Mouse (Mus musculus): Measurements from ENCODE around the gene Mgll. TPM values are rescaled to one million over a fixed set of nuclear protein-coding genes. Genes with fewer than 3 reads are reported as not detected.

Gene Mgll
- polyA plus RNA-seq, 1 experiment from 2014 or later: 55.0 TPM

GRCm38 (mm10) chr6:88843781-88844725 lies 119.8 kb downstream of the Mgll start:
- H3K9ac ChIP-seq (ENCODE audit: low read depth, low read length): no peak overlapping the region
- no peak overlapping the region for H3K27ac ChIP-seq (ENCODE audit: low read length)
- H3K36me3 ChIP-seq (ENCODE audit: control insufficient read depth, insufficient read depth, low read length): peaks cover 16% of the 10 kb centered on the region; the same call in 1 of the 2 replicates
- H3K9me3 ChIP-seq (replicated peaks; ENCODE audit: control insufficient read depth, low read length, poor library complexity, severe bottlenecking): no peaks in the 10 kb centered on the region
- peaks cover 13% of the 10 kb centered on the region for H3K4me1 ChIP-seq (ENCODE audit: control insufficient read depth, insufficient read depth, low read length)
- 76% methylated on average over 9 of the region's 9 CpGs for WGBS
- H3K4me2 ChIP-seq (ENCODE audit: low read length): no peak overlapping the region
- no peaks in the 10 kb centered on the region for H3K27me3 ChIP-seq (ENCODE audit: control insufficient read depth, insufficient read depth, low read depth, low read length)
- no peak for ATAC-seq
- H3K4me3 ChIP-seq (ENCODE audit: low read depth, low read length): no peak overlapping the region

DNA sequence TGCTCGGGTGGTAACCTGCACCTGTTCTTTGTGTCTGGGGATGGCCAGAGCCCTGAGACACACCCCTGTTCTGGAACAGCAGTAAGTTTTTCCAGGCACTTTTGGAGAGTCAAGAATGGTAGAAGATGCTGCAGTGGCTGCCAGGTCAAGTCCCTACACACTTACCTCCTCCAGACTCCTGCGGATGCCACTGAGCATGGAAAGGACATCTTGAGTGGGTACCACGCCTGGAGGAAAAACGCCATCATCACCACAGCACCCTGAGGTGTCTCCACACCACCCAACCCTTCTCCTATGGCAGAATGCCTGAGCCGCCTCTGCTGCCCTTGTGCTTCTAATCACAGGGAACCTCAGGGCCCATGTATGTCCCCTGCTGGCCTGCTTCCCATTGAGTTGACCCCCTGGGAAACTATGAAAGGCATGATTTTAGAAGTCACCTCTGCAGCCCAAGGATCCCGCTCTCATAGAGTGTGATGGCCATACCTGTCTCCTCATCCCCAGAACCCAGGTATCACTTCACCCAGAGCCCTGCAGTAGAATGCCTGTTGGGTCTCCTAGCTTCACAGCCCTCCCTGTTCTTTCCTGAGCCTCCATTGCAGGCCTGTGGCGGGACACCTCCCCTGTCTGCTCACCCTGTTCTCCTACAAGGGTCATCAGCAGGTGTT lies 120.8 kb downstream of the Mgll start:
- no peak for ATAC-seq
- Histone ChIP-seq H3K9me3 (replicated peaks; ENCODE audit: control insufficient read depth, low read length, poor library complexity, severe bottlenecking) (no peaks in the 10 kb centered on the region), H3K36me3 (ENCODE audit: control insufficient read depth, insufficient read depth, low read length) (peaks cover 20% of the 10 kb centered on the region; the same call in 1 of the 2 replicates), H3K27me3 (ENCODE audit: control insufficient read depth, insufficient read depth, low read depth, low read length) (no peaks in the 10 kb centered on the region), H3K4me2 (ENCODE audit: low read length) (no peak overlapping the region), H3K9ac (ENCODE audit: low read depth, low read length) (no peak overlapping the region), H3K4me3 (ENCODE audit: low read depth, low read length) (no peak overlapping the region), H3K27ac (ENCODE audit: low read length) (no peak overlapping the region), H3K4me1 (ENCODE audit: control insufficient read depth, insufficient read depth, low read length) (peaks cover 12% of the 10 kb centered on the region)
- 85% methylated on average over 7 of the region's 7 CpGs for WGBS

DNA sequence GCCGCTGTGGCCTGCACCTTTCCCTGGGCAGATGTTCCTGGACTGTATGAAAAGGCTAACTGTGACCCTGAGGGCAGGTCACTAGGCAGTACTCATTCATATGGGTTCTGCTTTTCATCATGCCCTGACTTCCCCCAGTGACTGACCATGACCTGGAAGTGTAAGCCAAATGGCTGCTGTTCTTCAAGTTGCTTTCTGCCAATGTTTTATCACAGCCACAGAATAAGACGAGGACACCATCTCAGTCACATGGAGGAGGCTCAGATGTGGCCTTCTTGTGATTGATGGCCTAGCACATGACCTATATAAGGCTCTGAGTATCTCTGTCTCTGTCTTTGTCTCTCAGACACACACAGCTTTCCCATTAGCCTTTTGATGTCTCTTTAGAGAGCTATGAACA lies 123.4 kb downstream of the Mgll start:
- Histone ChIP-seq H3K4me2 (ENCODE audit: low read length) (no peak overlapping the region), H3K27me3 (ENCODE audit: control insufficient read depth, insufficient read depth, low read depth, low read length) (no peaks in the 10 kb centered on the region), H3K9me3 (replicated peaks; ENCODE audit: control insufficient read depth, low read length, poor library complexity, severe bottlenecking) (no peaks in the 10 kb centered on the region), H3K27ac (ENCODE audit: low read length) (no peak overlapping the region), H3K9ac (ENCODE audit: low read depth, low read length) (no peak overlapping the region), H3K4me3 (ENCODE audit: low read depth, low read length) (no peak overlapping the region), H3K36me3 (ENCODE audit: control insufficient read depth, insufficient read depth, low read length) (peaks cover 26% of the 10 kb centered on the region), H3K4me1 (ENCODE audit: control insufficient read depth, insufficient read depth, low read length) (no peaks in the 10 kb centered on the region; the same call in 1 of the 2 replicates)
- 69% methylated on average over 2 of the region's 2 CpGs for WGBS
- no peak for ATAC-seq

GRCm38 (mm10) chr6:88849270-88849669 lies 125.1 kb downstream of the Mgll start:
- ATAC-seq: no peak
- Histone ChIP-seq H3K9me3 (replicated peaks; ENCODE audit: control insufficient read depth, low read length, poor library complexity, severe bottlenecking) (no peaks in the 10 kb centered on the region), H3K4me1 (ENCODE audit: control insufficient read depth, insufficient read depth, low read length) (no peaks in the 10 kb centered on the region), H3K36me3 (ENCODE audit: control insufficient read depth, insufficient read depth, low read length) (peaks cover 29% of the 10 kb centered on the region), H3K4me3 (ENCODE audit: low read depth, low read length) (no peak overlapping the region), H3K27me3 (ENCODE audit: control insufficient read depth, insufficient read depth, low read depth, low read length) (no peaks in the 10 kb centered on the region), H3K9ac (ENCODE audit: low read depth, low read length) (no peak overlapping the region), H3K4me2 (ENCODE audit: low read length) (no peak overlapping the region), H3K27ac (ENCODE audit: low read length) (no peak overlapping the region)
- 43% methylated on average over 4 of the region's 4 CpGs for WGBS

DNA sequence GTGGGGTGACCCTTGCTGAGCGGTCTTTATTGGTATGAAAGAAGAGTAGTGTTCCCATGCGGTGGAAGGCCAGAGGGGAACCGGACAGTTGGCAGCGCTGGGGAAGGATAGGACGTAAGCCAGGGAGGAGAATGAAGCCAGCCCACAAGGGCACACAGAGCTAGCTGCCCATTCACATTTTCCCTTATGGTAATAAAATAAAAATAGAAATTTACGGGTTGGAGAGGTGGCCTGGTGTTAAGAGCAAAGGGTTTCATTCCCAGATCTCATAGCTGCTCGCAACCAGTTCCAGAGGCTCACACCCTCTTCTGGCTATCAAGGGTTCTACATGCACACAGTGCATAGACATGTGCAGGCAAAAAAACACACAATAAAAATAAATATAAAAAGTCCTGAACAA lies 125.8 kb downstream of the Mgll start:
- H3K27me3 ChIP-seq (ENCODE audit: control insufficient read depth, insufficient read depth, low read depth, low read length): no peaks in the 10 kb centered on the region
- H3K9me3 ChIP-seq (replicated peaks; ENCODE audit: control insufficient read depth, low read length, poor library complexity, severe bottlenecking): no peaks in the 10 kb centered on the region
- peaks cover 35% of the 10 kb centered on the region for H3K36me3 ChIP-seq (ENCODE audit: control insufficient read depth, insufficient read depth, low read length)
- no peak overlapping the region for H3K9ac ChIP-seq (ENCODE audit: low read depth, low read length)
- no peak overlapping the region for H3K4me3 ChIP-seq (ENCODE audit: low read depth, low read length)
- WGBS: 89% methylated on average over 7 of the region's 7 CpGs
- H3K4me2 ChIP-seq (ENCODE audit: low read length): no peak overlapping the region
- no peak overlapping the region for H3K27ac ChIP-seq (ENCODE audit: low read length)
- ATAC-seq: no peak
- no peaks in the 10 kb centered on the region for H3K4me1 ChIP-seq (ENCODE audit: control insufficient read depth, insufficient read depth, low read length)

DNA sequence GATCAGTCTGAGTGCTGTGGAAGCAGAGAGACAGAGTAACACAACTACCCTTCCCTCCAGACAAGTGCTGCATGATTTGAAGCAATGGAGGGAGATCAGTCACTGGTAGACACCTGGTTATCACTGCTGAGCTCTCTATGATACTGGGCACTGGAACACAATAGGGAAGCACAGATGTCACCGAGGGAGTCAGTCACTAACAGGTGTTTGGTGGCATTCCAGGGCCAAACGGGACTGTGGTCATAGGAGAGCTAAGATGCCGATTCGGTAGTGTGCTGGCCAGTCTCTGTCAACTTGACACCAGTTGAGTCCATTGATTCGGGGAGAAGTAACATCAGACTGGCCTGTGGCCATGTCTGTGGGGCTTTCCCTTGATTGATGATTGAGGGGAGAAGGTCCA lies 130.3 kb downstream of the Mgll start:
- Histone ChIP-seq H3K9me3 (replicated peaks; ENCODE audit: control insufficient read depth, low read length, poor library complexity, severe bottlenecking) (no peaks in the 10 kb centered on the region), H3K4me3 (ENCODE audit: low read depth, low read length) (no peak overlapping the region), H3K36me3 (ENCODE audit: control insufficient read depth, insufficient read depth, low read length) (peaks cover 23% of the 10 kb centered on the region), H3K27me3 (ENCODE audit: control insufficient read depth, insufficient read depth, low read depth, low read length) (no peaks in the 10 kb centered on the region), H3K9ac (ENCODE audit: low read depth, low read length) (no peak overlapping the region), H3K4me1 (ENCODE audit: control insufficient read depth, insufficient read depth, low read length) (no peaks in the 10 kb centered on the region), H3K27ac (ENCODE audit: low read length) (no peak overlapping the region), H3K4me2 (ENCODE audit: low read length) (no peak overlapping the region)
- WGBS: 81% methylated on average over 5 of the region's 5 CpGs
- no peak for ATAC-seq

- H3K27ac ChIP-seq (ENCODE audit: low read length): no peak overlapping the region
- H3K4me1 ChIP-seq (ENCODE audit: control insufficient read depth, insufficient read depth, low read length): no peaks in the 10 kb centered on the region
- H3K36me3 ChIP-seq (ENCODE audit: control insufficient read depth, insufficient read depth, low read length): peaks cover 29% of the 10 kb centered on the region
- ATAC-seq: 0 out of 2 replicates have a peak, but pooled peaks have one; percentile 9
- no peaks in the 10 kb centered on the region for H3K27me3 ChIP-seq (ENCODE audit: control insufficient read depth, insufficient read depth, low read depth, low read length)
- H3K9ac ChIP-seq (ENCODE audit: low read depth, low read length): no peak overlapping the region
- no peak overlapping the region for H3K4me2 ChIP-seq (ENCODE audit: low read length)
- H3K9me3 ChIP-seq (replicated peaks; ENCODE audit: control insufficient read depth, low read length, poor library complexity, severe bottlenecking): no peaks in the 10 kb centered on the region
- WGBS: 22% methylated on average over 5 of the region's 5 CpGs
- H3K4me3 ChIP-seq (ENCODE audit: low read depth, low read length): no peak overlapping the region
Observed at GRCm38 (mm10) chr6:88855636-88856035, 131.4 kb downstream of the Mgll start.

- Histone ChIP-seq H3K4me2 (ENCODE audit: low read length) (no peak overlapping the region), H3K27me3 (ENCODE audit: control insufficient read depth, insufficient read depth, low read depth, low read length) (no peaks in the 10 kb centered on the region), H3K36me3 (ENCODE audit: control insufficient read depth, insufficient read depth, low read length) (peaks cover 39% of the 10 kb centered on the region), H3K9me3 (replicated peaks; ENCODE audit: control insufficient read depth, low read length, poor library complexity, severe bottlenecking) (no peaks in the 10 kb centered on the region), H3K4me3 (ENCODE audit: low read depth, low read length) (no peak overlapping the region), H3K4me1 (ENCODE audit: control insufficient read depth, insufficient read depth, low read length) (no peaks in the 10 kb centered on the region), H3K27ac (ENCODE audit: low read length) (no peak overlapping the region), H3K9ac (ENCODE audit: low read depth, low read length) (no peak overlapping the region)
- no peak for ATAC-seq
- 41% methylated on average over 9 of the region's 9 CpGs for WGBS
Observed at GRCm38 (mm10) chr6:88857249-88857648, 133.0 kb downstream of the Mgll start.

DNA sequence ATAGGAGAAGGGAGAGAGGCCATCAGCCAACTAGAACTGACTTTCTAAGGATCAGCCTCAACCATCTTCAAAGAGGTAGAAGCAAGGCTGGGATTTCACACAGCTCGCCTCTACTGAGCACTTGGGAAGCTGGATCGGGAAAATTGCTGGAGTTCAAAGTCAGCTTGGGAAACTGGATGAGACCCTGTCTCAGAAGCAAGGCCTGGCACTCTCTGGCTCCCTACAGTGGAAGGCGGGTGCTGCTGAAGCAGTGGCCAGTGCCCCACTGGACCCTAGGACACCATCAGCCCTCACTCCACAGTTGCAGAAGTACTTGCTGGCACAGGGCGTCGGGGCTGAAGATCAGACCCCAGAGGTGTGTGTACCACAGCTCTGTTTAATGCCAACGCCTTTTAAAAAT lies 133.6 kb downstream of the Mgll start:
- H3K36me3 ChIP-seq (ENCODE audit: control insufficient read depth, insufficient read depth, low read length): peaks cover 38% of the 10 kb centered on the region
- H3K27ac ChIP-seq (ENCODE audit: low read length): no peak overlapping the region
- ATAC-seq: no peak
- H3K9ac ChIP-seq (ENCODE audit: low read depth, low read length): no peak overlapping the region
- H3K4me3 ChIP-seq (ENCODE audit: low read depth, low read length): no peak overlapping the region
- 80% methylated on average over 6 of the region's 6 CpGs for WGBS
- H3K4me1 ChIP-seq (ENCODE audit: control insufficient read depth, insufficient read depth, low read length): no peaks in the 10 kb centered on the region
- H3K4me2 ChIP-seq (ENCODE audit: low read length): no peak overlapping the region
- no peaks in the 10 kb centered on the region for H3K27me3 ChIP-seq (ENCODE audit: control insufficient read depth, insufficient read depth, low read depth, low read length)
- H3K9me3 ChIP-seq (replicated peaks; ENCODE audit: control insufficient read depth, low read length, poor library complexity, severe bottlenecking): no peaks in the 10 kb centered on the region

All from midbrain, embryonic 16.5 days (tissue).